Mouse (Mus musculus) testis, postnatal 14 days (tissue): ENCODE measurements around the gene Abr.

Source experiments
- DNase-seq: peaks from one replicate; pipeline ENCODE4 v3.0.0; 2021; ENCODE audit warnings: low spot score

Gene Abr

DNA sequence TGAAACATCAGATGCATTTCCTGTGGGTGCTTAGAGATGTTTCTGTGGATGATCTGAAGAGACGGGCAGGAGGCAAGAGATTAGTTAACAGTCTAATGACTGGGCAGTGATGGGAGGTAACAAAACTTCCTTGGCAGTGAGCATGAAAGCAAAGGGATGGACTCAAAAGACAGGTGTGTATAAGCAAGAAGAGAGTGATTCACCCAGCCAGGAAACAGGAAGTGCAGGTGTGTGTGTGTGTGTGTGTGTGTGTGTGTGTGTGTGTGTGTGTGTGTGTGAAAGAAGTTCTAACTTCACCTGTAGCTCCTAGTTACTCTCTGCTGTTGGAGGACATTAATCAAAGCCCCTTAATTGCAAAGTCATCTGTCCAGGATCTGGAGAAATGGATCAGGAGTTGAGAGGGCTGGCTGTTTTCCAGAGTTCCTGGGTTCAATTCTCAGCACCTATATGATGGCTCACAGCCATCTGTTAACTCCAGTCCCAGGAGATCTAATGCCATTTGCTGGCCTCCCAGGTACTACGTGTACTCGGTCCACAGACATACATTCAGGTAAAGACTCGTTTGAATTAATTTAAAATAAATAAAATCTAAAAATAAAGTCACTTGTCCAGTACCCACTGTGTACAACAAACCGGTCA lies 216.4 kb downstream of the Abr start:
- no peak for DNase-seq

DNA sequence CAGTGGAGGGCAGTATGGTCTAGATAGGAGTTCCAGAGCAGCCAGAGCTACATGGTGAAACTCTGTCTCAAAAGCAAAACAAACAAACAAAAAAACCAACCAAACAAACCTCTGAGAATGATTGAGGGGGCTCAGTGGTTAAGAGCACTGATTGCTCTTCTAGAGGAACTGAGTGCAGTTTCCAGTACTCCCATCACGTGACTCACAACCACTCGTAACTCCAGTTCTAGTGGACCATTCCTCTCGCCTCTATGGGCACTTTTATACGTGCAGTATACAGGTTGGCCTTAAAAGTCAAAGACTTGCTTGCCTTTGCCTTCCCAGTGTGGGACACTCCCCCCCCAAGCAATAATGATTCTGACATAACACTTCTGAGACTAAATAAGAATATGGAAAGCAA lies 217.0 kb downstream of the Abr start:
- no peak for DNase-seq

DNA sequence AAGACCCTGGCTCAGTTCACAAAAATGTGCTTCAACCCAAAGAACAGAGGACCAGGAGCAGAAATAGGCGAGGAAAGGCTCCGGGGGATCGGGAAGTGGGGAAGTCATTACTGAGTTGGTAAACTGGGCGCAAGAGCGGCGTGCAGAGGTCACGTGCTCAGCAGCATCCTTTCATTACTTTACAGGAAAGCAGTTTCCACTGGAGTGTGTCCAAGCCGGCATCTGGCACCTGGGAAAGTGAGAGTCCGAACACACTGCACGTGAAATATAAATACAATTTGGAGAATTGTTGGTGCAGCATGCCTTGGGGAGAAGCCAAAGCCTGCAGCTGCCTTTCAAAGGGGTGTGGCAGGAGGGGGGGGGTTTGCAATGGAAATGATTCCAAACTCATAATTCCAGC lies 220.7 kb downstream of the Abr start:
- no peak for DNase-seq

DNA sequence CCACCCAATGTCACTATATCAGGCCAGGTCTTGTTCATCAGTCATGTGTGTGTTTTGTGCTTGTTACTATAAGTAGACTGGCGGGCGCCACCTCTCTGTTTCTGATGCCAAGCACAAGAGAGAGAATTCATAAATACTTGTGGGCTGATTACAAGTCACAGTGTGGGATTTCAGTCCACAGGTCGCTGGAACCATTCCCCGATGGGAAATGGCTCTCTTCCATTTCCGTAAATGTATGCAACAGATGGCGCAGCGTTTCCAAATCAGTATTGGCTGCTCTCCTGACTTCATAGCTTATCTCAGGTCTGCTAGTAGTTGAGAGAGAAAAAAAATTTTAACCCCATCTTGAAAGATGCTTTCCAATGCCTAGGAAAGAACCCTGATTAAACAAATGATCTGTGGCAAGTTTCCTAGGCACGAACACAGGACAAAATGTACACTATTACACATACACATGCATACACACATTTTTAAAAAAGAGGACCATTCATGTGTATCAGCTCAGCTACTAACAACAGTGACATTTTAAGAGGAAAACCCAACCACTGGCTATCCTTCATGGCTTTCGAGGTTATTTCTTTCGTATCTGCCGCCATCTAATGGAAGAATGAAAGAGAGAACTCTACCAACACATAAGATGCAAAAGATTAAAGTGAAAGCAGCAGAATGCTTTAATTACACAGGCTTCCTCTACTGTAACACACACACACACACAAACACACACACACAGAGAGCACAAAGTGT lies 222.4 kb downstream of the Abr start:
- no peak for DNase-seq

DNA sequence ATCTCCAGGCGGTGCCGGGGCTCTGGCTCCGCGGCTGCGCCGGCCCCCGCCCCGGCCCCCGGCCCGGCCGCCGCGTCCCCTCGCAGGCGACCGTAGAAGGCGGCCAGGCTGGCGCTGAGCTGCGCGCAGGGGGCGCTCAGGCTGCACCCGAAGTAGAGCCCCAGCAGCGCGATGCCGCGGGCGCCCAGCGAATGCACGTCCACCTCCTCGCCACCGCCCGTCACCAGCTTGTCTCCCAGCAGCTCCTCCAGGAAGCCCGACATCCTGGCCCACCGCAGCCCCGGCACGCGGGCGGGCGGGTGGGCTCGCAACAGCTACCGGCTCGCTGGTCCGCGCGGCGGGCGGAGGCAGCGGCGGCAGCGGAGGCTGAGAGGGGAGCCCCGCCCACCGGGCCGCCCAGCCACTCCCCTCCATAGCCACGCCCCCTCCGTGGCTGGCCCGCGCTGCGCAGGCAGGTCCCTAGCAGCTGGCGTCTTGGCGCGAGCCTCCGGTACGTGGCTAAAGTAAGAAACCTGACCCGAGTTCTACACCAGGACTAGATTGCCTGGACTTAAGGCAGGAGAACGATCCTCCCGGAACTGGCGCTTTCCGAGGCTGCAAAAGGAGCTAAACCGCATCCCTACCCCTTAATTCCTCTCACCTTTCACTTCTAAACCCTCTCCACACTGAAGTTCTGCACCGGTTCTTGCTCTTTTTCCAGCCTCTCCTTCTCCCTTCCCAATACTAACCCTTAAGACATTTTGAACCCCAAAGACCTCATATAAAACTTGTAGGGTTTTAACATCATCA lies 223.1 kb downstream of the Abr start, which contains the start of gene Nxn:
Gene Nxn, minus strand, starts transcription at position 343 of the 789 bp plus-strand sequence.
- DNase-seq: peak; percentile 91

DNA sequence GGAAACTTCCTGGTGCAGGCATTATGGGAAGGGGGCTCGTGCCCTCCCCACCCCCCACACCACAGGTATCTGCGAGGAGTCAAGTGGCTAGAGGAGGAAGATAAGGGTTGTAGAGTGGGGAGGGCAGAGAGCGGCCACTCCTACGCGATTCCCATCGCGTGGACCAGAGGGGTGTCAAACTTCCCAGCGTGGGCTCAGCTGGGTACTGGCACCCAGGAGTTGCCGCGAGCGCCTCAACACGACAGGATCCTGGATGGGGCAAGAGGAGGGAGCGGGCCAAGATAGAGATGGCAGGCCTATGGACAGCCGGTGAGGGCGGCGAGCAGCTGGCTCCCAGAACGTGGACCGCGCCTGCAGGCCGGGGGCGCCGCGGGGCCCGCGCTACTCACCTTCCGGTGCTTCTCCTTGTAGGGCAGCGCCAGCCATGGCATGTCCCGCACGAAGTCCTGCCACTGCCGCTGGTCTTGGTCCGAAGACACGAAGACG lies 223.8 kb downstream of the Abr start:
- peak; percentile 59 for DNase-seq

DNA sequence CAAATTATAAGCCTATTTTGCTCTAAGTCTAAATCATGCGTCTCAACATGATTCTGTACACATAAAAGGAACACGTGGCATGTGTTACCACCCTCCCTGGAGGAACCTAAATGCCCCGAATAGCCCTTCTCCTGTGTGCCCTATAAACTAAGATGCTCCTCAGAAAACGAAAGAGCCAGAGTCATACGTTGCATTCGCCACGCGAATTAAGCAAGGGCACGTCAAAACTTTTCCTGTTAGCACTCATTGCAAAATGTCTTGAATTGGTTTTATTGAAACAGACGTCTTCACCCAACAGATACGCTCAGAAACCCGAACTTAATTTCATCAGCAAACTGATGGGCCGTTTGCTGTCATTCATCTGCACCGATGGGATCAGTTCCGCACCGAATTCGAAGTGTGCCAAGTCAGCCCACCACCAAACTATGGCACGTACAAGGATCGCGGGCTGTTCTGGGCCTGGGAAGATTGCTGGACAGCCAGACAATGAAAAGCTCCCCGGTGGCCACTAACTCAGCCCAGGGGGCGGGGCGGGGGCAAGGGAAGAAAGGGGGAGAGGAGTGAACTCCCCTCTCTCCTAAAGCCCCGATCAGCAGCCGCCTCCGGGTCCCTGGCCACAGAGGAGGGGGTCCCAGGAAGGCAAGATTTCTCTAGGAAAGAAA lies 224.3 kb downstream of the Abr start:
- DNase-seq: peak; percentile 24

DNA sequence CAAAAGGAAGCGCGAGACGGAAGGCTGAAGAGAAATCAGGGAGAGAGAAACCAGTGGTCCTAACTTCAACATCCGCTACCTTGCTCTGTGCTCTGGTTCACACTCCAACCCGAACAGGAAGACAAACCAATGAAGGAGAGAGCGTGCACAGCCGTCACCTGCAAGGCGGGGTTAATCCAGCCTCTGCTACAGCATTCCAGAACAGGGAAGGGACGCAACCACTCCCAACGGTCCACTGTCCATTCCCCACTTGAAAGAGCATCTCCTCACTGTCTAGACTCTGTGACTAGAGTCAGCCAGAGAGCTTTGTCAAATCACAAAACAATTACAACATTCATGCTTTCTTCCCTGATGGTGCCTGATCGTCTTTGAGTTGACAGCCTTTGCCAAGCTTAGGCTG lies 229.1 kb downstream of the Abr start:
- DNase-seq: no peak

DNA sequence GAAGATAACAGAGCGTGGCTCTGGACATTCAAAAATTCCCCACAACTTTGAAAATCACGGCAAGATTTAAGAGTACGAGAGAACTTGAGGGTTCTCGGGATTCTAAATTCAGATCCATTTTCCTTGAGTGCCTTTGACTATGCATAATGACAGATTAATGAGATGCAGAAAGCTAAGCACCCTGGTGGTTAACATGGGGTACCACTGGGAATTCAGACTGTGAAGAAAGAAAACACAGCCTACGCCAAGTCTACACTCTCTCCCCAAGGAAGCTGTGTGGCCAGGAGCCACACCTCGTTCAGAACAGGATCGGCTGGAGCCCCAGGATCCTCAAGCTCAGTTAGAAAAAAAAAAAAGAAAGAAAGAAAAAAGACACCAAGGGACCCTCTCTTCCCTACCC lies 229.6 kb downstream of the Abr start:
- no peak for DNase-seq

DNA sequence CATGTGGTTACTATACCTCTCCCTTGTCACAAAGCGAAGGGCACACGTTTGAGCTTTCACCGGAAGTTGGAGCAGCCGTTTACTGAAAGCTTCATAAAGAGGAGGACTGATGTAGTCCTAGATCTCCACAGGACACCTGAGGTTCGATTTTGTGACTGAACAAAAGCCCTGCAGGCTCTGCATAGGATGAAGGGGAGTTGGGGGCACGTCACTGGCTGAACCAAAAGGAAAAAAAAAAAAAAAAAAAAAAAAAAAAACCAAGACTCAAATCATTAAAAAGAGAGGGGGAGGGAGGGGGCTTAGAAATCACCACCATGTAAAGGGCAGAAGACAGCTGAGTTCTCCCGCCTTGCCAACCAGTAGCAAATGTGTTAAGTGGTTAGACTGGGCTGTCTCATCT lies 233.4 kb downstream of the Abr start:
- DNase-seq: no peak

DNA sequence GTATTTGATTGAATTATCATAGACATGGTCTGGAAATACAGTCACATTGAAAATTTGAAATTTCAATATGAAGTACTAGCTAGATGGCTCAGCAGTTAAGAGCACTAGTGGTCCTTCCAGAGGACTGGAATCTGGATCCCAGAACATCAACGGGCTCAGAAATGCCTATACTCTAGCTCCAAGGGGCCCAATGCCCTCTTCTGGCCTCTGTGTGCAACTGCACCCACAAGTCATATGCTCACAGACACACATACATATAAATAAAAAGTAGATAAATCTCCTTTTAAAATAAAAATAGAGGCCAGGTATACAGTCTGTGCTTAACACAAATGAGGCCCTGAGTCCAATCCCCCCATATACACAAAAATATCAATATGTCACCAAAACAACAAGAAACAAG lies 235.0 kb downstream of the Abr start:
- no peak for DNase-seq

DNA sequence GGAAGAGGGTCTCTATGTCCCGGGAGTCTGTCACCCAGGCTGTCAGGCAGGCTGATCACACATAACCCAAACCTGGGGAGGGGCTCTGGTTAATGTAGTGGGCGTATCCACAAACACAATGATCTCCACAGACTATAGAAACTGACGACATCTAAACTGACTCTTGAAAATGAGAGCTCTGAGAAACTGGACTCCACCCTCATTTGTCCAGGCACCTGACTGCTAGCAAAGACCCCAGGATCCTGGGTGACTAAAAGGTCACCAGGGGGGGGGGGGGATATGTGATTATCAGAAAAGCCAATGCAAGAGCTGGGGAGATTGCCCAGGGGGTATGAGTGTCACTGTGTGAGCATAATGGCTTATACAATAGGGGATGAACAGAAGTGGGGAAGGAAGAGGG lies 236.4 kb downstream of the Abr start:
- no peak for DNase-seq

DNA sequence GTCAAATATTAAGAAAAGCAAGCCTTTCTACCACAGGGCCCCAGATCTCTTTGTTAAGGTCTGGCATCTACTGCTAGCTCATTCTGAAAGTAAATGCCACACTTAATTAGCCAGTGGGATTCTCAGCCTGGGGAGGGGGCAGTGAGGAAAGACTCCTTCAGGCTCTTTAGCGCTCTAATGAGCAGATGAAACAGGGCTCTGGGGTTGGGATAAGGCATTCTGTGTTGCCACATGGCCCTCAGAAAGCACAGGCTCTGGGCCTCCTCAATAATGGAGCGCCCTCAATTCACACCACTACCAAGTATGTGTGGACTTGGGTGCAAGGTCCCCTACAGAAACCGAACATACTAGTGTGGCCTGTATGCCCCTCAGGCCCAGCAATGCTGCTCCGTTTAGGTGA lies 237.1 kb downstream of the Abr start:
- DNase-seq: no peak

DNA sequence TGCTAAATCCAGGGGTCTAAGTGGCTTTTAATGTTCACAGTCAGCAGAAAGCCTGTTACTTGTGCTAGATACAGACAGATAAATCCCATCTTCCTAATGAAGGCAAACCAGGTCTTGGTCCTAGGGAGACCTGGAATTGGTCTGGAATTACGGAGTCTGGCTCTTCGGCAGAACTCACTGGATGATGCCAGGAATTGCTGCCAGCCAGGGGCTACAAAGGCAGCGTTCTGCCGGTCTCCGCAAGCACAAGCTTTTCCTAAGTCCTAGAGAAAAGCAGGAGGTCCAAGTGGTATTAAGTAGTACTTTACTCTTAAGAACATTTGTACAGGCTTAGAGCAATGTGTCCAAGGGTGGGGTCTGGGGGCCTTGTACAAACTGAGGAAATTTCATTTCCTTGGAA lies 237.8 kb downstream of the Abr start:
- no peak for DNase-seq

DNA sequence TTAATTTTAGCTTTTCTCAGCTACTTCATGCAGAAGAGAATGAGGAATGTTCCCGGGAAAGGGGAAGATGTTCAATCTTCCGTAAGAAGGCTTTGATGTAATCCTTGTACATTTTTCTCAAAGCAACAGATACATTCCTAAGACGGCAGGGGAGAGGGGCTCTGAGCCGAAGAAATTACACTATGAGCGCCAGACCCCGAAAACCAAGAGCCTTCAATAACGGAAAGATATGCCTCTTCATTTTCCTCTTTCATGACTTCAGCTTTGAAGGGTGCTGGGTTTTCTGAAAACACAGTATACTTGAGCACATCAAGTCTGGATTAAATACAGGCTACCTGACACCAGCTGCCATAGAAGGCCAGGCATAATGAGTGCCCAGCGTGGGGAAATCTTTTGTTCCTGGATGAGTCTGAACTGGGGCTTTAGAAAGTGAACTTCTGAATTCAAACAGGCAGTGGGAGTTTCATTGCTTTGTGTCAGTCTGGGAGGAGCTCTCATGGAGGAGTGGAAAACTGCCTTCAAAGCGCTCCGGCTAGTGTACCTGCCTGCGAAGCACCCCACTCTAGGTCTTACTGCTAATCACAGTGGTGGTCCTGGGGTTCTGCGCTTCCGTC lies 239.3 kb downstream of the Abr start:
- DNase-seq: no peak

DNA sequence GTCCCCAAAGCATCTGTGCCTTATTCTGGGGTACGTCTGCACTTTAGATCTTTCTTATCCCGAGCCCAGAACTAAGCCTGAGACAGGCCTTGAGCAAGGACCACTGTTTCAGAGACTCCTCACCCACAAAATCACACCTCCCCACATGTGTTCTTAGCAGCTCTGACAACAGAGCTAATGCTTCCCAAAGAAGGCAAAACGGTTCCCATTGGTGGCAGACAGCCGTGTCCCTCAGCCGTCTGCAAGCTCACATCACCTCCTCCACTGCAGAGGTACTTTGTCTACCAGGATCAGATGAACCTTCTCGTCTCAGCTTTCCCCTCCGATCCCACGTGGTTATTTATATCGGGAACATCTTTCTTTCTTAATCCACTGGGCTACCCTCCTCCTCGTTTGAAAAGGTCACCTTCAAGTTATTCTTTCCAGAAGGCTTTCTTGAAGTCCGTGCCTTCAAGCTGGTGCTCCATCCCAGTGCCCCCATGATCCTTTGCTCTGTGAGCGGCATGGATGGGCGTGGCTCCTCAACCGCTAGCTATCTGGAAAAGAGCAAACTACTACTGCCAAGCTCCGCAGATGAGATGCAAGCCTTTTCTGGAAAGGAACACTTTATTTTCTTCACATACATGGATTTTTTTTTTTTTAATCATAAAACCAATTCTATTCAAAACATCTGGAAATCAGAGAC lies 240.8 kb downstream of the Abr start:
- no peak for DNase-seq

DNA sequence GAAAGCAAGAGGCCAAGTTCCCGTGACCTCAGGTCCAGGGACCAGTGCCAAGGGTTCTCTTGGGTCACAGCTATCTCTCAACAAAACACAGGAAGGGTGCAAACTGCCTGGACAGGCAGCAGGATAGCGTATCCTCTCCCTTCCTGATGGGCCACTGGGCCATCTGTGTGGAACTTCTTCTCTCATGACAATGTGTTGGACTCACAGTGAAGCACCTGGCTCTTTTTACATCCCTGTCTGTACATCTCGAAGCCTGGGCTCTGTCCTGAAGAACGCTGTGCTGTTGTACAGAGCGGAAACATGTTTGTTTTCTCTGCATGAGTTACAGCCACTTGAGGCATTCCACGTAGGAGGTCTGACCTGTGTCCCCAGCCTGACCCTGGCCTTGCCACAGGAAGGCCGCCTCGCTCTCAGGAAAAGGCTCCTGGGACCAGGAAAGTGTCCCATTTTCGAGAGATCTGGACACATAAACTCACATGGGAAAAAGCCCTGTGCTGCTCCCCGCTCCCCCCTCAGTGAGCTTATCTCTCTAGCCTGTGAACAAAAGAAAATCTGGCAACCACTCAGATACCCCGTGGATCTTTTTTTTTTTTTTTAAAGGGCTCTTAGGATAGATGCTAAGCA lies 242.1 kb downstream of the Abr start:
- no peak for DNase-seq

DNA sequence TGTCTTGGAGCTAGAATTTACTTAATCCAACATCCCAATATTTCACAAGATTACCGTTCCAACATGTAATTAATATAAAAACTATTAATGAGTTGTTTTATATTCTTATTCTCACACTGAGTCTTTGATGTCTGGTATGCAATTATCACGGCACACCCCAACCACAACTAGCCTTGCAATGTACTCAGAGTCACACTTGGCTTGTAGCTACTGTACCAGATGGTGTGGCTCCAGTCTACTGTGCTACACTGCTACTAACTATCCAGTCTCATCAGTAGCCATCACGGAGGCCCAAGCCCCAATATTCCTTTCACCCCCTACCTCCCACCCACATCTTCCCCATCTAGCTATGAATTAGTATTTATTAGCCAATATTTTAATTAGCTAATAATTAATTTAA lies 245.7 kb downstream of the Abr start:
- no peak for DNase-seq

DNA sequence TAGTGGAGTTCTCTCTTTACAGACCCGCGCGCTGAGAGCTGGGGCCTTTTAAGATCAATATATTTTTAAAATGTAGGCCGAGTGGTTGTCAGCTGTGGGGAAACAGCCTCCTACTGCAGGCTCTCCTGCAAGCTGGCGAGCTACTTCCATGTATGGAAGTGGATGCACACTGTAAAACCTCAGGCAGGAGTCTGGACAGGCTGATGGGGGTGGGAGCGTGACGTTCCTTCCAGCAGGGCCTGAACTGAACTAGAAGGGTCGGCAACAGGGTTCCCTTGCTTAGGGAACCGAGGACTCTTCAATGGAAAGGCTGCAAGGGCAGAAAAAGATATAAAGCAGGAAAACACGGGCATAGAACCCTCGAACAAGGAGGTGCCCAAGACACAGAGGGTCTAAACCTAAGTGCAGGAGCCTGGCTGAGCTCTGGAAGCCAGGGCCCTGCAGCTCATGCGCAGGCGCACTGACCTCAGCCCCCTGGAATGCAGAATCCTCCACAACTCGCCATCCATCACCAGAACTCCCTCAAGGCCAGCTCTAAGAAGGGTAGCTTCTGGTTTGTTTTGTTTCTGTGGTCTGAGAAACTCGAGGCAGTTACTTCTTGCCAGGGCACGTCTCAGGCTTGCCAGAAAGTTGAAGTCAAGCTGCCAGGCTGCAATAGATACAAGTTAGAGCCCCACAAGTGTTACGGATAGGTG lies 247.5 kb downstream of the Abr start:
- peak; percentile 64 for DNase-seq

DNA sequence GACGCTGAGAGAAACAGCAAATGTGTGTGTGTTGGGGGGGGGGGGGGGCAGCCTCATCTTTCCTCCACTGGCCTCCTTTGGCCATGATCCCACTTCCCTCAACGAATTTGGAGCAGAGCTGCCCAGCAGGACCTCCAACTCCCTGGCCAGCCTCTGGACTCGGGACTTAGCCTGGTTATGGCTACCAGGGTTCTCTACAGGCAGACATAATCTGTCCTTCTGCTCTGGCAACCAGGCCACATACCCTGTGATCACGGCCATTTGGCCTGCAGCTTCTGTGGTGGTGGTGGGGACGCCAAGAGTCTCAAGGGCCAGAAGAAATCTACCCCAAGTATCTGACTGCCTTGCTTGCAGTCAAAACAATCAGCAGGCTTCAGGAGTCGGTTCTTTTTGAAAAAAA lies 249.6 kb downstream of the Abr start:
- no peak for DNase-seq
